Mouse (Mus musculus): ENCODE results near the gene Vegfc. TPM values are rescaled to one million over a fixed set of nuclear protein-coding genes. Genes with fewer than 3 reads are reported as not detected.

Gene Vegfc
- polyA plus RNA-seq (2017; shearing (Covaris generic)): 0.83 TPM

GRCm38 (mm10) chr8:54077271-54078120 is at the start of gene Vegfc:
TSS of gene Vegfc (plus strand) at chr8:54077606.

